Mouse (Mus musculus) thymus, adult 2 months (tissue): ENCODE data around the gene Sncg.

Experiments used
- CTCF ChIP-seq: fragments of 200-500 bp; IDR thresholded peaks from 2 replicates; pipeline ENCODE4 v1.5.1; 2012; ENCODE audit warnings: mild to moderate bottlenecking, control low read depth, low read length, moderate library complexity, borderline replicate concordance; ENCODE audit not compliant: control insufficient read depth, poor library complexity, insufficient read depth; ENCODE audit errors: extremely low read depth
- POLR2A ChIP-seq: fragments of 200-500 bp; IDR thresholded peaks from 2 replicates; pipeline ENCODE4 v1.6.1; 2012; ENCODE audit warnings: mild to moderate bottlenecking, low read length, control low read depth, moderate library complexity; ENCODE audit not compliant: control insufficient read depth, poor library complexity, insufficient read depth; ENCODE audit errors: extremely low read depth

- TF ChIP-seq POLR2A (no peak), CTCF (no peak)
These were observed 10.9 kb downstream of the Sncg start for GRCm38 (mm10) chr14:34363490-34364253.
